Mouse (Mus musculus): ENCODE results near the gene BC107364. TPM values are rescaled to one million over a fixed set of nuclear protein-coding genes. Genes with fewer than 3 reads are reported as not detected.
"Not testable (repeated sequence)": the region's sequence is repeated elsewhere in the genome, so short reads cannot be mapped to it uniquely, and the experiment has no call there.

Gene BC107364
- polyA plus RNA-seq, 1 experiment = not detected

DNA sequence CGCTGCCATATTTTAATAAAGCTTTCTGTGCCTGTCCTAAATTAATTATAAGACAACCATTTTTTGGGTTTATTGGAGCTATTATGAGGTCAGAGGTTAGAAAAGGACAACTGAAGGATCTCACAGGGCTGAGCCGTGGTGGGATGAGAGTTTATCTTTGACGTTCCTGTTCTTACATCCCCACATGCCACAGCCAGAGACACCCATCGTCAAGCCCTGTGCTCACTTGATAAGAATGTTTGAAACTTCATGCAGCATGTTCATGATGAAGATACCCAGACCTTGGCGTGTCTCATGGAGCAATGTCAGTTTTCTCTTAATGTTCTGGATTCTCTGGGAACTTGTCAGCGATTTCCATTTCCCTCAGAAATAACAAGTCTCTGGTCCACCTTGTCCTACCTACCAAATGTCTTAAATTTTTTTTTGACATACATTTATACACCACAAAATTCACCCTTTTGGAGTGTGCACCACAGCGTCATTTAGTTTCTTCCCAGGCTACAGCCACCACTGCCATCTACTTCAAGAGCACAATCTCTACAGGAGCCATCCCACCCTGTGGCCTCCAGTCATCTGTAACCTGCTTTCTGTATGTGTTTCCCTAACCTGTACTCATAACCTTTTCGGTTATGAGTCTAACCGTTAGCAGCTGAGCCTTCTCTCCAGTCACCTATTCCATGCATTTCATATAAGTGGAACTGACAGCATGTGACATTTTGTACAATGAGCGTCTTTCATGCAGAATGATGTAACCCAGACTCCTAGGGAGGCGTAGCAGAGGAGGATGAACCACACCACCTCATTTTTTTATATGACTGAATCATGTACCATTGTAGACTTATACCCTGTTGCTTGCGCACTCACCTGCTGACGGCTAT lies 22.9 kb downstream of the BC107364 start:
- no peak for TF ChIP-seq CTCF (IDR thresholded peaks at IDR 0.05; ENCODE audit: borderline replicate concordance, extremely low read depth, insufficient read depth, insufficient read length)
- no peak for TF ChIP-seq POLR2A (IDR thresholded peaks at IDR 0.05; ENCODE audit: borderline replicate concordance, extremely low read depth, insufficient read depth, insufficient read length, poor library complexity, severe bottlenecking)
- DNase-seq (ENCODE audit: low read depth) = no peak

DNA sequence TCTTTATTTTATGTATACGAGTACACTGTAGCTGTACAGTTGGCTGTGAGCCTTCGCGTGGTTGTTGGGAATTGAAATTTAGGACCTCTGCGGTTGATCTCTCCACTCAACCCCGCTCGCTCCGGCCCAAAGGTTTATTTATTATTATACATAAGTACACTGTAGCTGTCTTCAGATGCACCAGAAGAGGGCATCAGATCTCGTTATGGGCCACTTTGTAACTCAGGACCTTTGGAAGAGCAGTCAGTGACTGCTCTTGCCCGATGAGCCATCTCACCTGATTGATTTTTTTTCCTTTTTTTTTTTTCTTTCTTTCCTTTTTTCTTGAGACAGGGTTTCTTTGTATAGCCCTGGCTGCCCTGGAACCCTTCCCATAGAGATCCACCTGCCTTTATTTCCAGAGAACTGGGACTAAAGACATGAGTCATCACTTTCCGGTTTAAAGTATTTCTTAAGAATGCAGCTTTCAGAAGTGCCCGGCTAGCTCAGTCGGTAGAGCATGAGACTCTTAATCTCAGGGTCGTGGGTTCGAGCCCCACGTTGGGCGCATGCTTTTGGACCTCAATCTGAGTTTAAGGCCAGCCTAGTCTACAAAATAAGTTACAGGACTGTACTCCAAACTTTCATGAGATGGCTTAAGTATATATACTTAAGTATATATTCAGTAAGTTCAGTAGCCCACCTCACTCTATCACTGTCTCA lies 24.2 kb downstream of the BC107364 start:
- TF ChIP-seq CTCF (IDR thresholded peaks at IDR 0.05; ENCODE audit: borderline replicate concordance, extremely low read depth, insufficient read depth, insufficient read length) (peak; percentile 5; the same call in 1 of the 2 replicates), POLR2A (IDR thresholded peaks at IDR 0.05; ENCODE audit: borderline replicate concordance, extremely low read depth, insufficient read depth, insufficient read length, poor library complexity, severe bottlenecking) (no peak)
- no peak for DNase-seq (ENCODE audit: low read depth)

GRCm38 (mm10) chr3:96427311-96427710 lies 24.8 kb downstream of the BC107364 start:
- TF ChIP-seq CTCF (IDR thresholded peaks at IDR 0.05; ENCODE audit: borderline replicate concordance, extremely low read depth, insufficient read depth, insufficient read length) = no peak
- no peak for TF ChIP-seq POLR2A (IDR thresholded peaks at IDR 0.05; ENCODE audit: borderline replicate concordance, extremely low read depth, insufficient read depth, insufficient read length, poor library complexity, severe bottlenecking)
- no peak for DNase-seq (ENCODE audit: low read depth)

GRCm38 (mm10) chr3:96426268-96426667 lies 25.8 kb downstream of the BC107364 start:
- TF ChIP-seq POLR2A (IDR thresholded peaks at IDR 0.05; ENCODE audit: borderline replicate concordance, extremely low read depth, insufficient read depth, insufficient read length, poor library complexity, severe bottlenecking) (no peak), CTCF (IDR thresholded peaks at IDR 0.05; ENCODE audit: borderline replicate concordance, extremely low read depth, insufficient read depth, insufficient read length) (no peak)
- DNase-seq (ENCODE audit: low read depth) = no peak

DNA sequence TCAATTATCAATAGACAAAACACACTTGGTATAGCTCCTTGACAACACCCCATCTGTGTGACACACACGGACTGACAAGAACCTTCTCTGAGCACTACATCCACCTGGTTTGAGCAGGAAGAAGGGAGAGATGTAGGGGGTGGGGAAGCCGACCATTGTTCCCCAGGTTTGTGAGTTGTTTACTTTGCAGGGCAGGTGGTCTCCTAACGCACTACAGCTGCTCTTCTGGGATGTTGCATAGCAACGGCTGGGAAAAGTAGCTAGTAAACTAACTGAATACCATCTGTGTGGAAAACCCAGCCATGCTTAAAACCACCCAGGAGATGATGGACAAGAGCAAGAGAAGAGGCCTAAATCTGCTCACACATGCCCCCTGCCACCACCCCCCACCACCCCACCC lies 27.7 kb downstream of the BC107364 start:
- DNase-seq (ENCODE audit: low read depth) = not testable (repeated sequence)

DNA sequence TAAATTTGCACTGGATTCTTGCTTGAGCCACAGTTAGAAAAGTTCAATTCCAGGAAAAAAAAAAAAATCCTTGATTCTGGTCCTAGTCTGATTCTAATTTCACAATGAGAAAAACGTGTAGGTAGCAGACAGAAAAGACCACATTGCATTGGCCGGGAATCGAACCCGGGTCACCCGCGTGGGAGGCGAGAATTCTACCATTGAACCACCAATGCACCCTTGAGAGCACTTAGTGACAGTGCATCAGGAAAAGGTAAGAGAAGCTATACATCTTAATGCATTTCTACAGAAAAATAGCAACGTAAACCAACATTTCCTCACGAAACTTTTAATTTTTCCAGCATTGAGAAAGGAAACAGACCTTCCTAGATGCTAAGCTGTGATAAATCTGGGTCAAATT lies 28.2 kb downstream of the BC107364 start:
- no peak for TF ChIP-seq CTCF (IDR thresholded peaks at IDR 0.05; ENCODE audit: borderline replicate concordance, extremely low read depth, insufficient read depth, insufficient read length)
- no peak for DNase-seq (ENCODE audit: low read depth)

DNA sequence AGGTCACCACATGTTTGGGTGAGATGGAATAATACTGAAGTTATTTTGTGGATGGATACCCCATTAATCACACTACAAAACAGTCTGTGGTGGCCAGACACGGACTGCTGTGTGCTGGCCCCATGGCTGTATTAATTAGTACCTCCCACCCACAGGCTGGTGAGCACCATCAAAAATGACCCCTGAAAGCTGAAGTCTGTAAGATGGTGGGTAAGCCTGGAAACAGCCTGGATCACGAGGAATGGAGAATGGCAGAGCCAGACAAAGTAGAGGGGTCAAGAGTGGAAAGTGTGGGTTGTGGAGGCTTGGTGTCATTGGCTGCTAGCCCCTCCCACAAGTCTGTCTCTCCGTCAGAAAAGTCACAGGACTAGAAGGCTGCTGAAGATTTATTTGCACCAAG lies 31.3 kb downstream of the BC107364 start:
- TF ChIP-seq CTCF (IDR thresholded peaks at IDR 0.05; ENCODE audit: borderline replicate concordance, extremely low read depth, insufficient read depth, insufficient read length) (no peak), POLR2A (IDR thresholded peaks at IDR 0.05; ENCODE audit: borderline replicate concordance, extremely low read depth, insufficient read depth, insufficient read length, poor library complexity, severe bottlenecking) (no peak)
- no peak for DNase-seq (ENCODE audit: low read depth)

GRCm38 (mm10) chr3:96418902-96419301 lies 33.2 kb downstream of the BC107364 start:
- DNase-seq (ENCODE audit: low read depth) = not testable (repeated sequence)

- DNase-seq (ENCODE audit: low read depth) = no peak
- TF ChIP-seq POLR2A (IDR thresholded peaks at IDR 0.05; ENCODE audit: borderline replicate concordance, extremely low read depth, insufficient read depth, insufficient read length, poor library complexity, severe bottlenecking) = no peak
- no peak for TF ChIP-seq CTCF (IDR thresholded peaks at IDR 0.05; ENCODE audit: borderline replicate concordance, extremely low read depth, insufficient read depth, insufficient read length)
These were observed 34.0 kb downstream of the BC107364 start for GRCm38 (mm10) chr3:96417850-96418815.

GRCm38 (mm10) chr3:96416595-96416994 lies 35.5 kb downstream of the BC107364 start:
- DNase-seq (ENCODE audit: low read depth) = no peak
- TF ChIP-seq POLR2A (IDR thresholded peaks at IDR 0.05; ENCODE audit: borderline replicate concordance, extremely low read depth, insufficient read depth, insufficient read length, poor library complexity, severe bottlenecking) (no peak), CTCF (IDR thresholded peaks at IDR 0.05; ENCODE audit: borderline replicate concordance, extremely low read depth, insufficient read depth, insufficient read length) (no peak)

DNA sequence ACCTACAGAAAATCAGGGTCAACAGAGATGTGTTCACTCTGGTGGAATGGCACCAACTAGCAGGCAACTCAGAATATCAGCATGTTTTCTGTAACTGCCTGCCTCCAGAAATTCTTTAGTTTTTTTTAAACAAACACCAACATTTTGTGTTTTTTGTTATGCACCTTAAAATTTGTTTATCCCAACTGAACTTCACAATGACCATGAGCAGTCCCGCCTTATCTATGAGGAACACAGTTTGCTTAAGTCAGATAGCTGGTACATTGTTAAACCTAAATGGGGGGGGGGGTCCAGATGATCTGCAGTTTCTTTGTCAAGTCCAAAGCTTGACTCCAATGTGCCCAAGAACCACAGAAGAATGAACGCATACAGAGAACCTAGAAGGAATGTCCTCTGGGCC lies 36.0 kb downstream of the BC107364 start:
- DNase-seq (ENCODE audit: low read depth) = no peak
- no peak for TF ChIP-seq POLR2A (IDR thresholded peaks at IDR 0.05; ENCODE audit: borderline replicate concordance, extremely low read depth, insufficient read depth, insufficient read length, poor library complexity, severe bottlenecking)
- no peak for TF ChIP-seq CTCF (IDR thresholded peaks at IDR 0.05; ENCODE audit: borderline replicate concordance, extremely low read depth, insufficient read depth, insufficient read length)
